Mouse (Mus musculus) bone marrow macrophage, adult 2 months (primary cell): ENCODE measurements around the gene Ear10. TPM values are rescaled to one million over a fixed set of nuclear protein-coding genes. Genes with fewer than 3 reads are reported as not detected.
"Not testable (repeated sequence)": the region's sequence is repeated elsewhere in the genome, so short reads cannot be mapped to it uniquely, and the experiment has no call there.

Experiments
- H3K27ac ChIP-seq: 2 replicates; pipeline ENCODE4 v1.5.1; 2012; ENCODE audit warnings: low read depth, low read length; ENCODE audit not compliant: insufficient read depth
- H3K4me1 ChIP-seq: 2 replicates; pipeline ENCODE4 v1.6.1; 2012; ENCODE audit warnings: low read length; ENCODE audit not compliant: control insufficient read depth, insufficient read depth
- H3K4me3 ChIP-seq: 2 replicates; pipeline ENCODE4 v1.5.1; 2012; ENCODE audit warnings: mild to moderate bottlenecking, low read length, moderate library complexity; ENCODE audit not compliant: insufficient read depth
- polyA plus RNA-seq: library from polyadenylated mRNA; stranded (reverse); fragments of >200 nt; gene quantifications from 2 replicates; pipeline ENCODE4 v1.2.4, GENCODE M21; 2012; ENCODE audit not compliant: missing spikeins, insufficient read depth, insufficient read length

Gene Ear10
- polyA plus RNA-seq, 1 experiment = not detected

- H3K4me3 ChIP-seq, H3K27ac ChIP-seq, H3K4me1 ChIP-seq: not testable (repeated sequence)
Measured at GRCm38 (mm10) chr14:43875417-43875816, 47.9 kb downstream of the Ear10 start, which contains the start of gene Ear1. TSS of gene Ear1 (minus strand) at chr14:43875517.

DNA sequence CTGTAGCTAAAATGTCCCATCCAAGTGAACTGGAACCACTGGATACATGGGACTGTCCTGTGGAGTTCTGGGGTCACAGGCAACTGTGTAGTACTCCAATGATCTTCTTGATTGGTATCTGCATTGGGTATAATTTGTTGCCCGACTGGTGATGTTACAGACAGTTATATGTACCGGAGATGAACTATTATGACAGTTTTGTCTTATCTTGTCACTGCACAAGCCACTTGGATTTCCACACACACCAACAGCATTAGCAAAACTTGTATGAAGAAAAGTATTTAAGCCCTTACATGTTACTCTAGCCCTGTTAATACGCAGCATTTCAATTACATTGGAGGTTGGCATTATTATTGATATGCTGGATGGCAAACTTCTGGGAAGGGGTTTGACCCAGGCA, 48.5 kb downstream of the Ear10 start:
- H3K27ac ChIP-seq, H3K4me1 ChIP-seq, H3K4me3 ChIP-seq: not testable (repeated sequence)

Other genes starting within 250 kb of the Ear10 start
- gene Gm8165, start 246.4 kb downstream of the Ear10 start, polyA plus RNA-seq = not detected in 2 replicates
- gene Gm7324, start 225.7 kb downstream of the Ear10 start, polyA plus RNA-seq = 1.9 and 5.3 TPM in 2 replicates
- gene Gm16506, start 196.1 kb downstream of the Ear10 start, polyA plus RNA-seq = not detected in 2 replicates
- gene Gm6526, start 175.7 kb downstream of the Ear10 start, polyA plus RNA-seq = not detected in 2 replicates
- gene Gm8180, start 138.8 kb downstream of the Ear10 start, polyA plus RNA-seq = not detected in 2 replicates
- gene Ear1, start 48.0 kb downstream of the Ear10 start, polyA plus RNA-seq = not detected in 2 replicates
- not detected in 2 replicates for gene Gm8113, start 1.8 kb upstream of the Ear10 start, polyA plus RNA-seq
- gene Ang5, start 33.5 kb upstream of the Ear10 start, polyA plus RNA-seq = not detected in 2 replicates
- gene Ang6, start 78.7 kb upstream of the Ear10 start, polyA plus RNA-seq = not detected in 2 replicates
- not detected in 2 replicates for gene Ear2, start 179.1 kb upstream of the Ear10 start, polyA plus RNA-seq
- gene Gm3327, start 200.3 kb upstream of the Ear10 start, polyA plus RNA-seq = not detected in 2 replicates